Mouse (Mus musculus) liver, embryonic 14.5 days (tissue): ENCODE measurements around the gene Plcb4.

Experiments used
- CTCF ChIP-seq: IDR thresholded peaks from 2 replicates; pipeline ENCODE4 v1.5.1; 2016; ENCODE audit warnings: antibody characterized with exemption, low read depth, control low read depth
- EP300 ChIP-seq: IDR thresholded peaks from 2 replicates; pipeline ENCODE4 v1.6.1; 2016; ENCODE audit warnings: antibody characterized with exemption, low read depth

DNA sequence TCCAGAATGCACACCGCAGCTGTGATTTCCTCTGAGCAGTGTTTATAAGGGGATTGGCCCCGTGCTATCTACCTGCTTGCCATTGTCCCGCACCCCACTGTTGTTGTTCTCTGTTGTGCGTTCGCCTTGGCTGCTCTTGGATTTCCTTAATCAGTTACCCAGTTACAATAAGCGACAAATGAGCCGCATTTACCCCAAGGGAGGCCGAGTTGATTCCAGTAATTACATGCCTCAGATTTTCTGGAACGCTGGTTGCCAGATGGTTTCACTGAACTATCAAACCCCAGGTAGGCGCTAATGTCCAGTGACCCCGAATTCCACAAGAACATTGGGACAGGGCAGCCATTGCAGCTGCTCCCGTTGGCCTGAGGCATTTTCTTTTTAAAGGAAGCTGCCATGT, 309.3 kb downstream of the Plcb4 start:
- no peak for TF ChIP-seq EP300
- TF ChIP-seq CTCF = no peak
